11 mouse cellular contexts compared by ENCODE assay signal in genomic region chr4:32388564-32388963, GRCm38 (mm10).
DNase-seq lines count a peak whose midpoint lies in the region; ATAC-seq and TF ChIP-seq lines count a peak whose summit lies in the region.
"Had no signal": no experiment of that assay in that cellular context is flagged by ENCODE, and none has a peak within 500 bp of the region (broad histone marks: within the 10 kb centered on the region; RNA-seq: fewer than 3 reads in every experiment).

No protein-coding gene starts in this region.

- WGBS in kidney, postnatal 0 days, result 80% methylated on average over 9 of the region's 9 CpGs
- WGBS in forebrain, embryonic 16.5 days, result 82% methylated on average over 9 of the region's 9 CpGs

- H3K27ac ChIP-seq in gastrocnemius, adult 2 months, result 0 out of 2 replicates have a peak overlapping the region, but pooled peaks have one; percentile 0
- H3K27ac ChIP-seq in kidney, postnatal 0 days, result no peak overlapping the region
- H3K27ac ChIP-seq in forebrain, embryonic 16.5 days (ENCODE audit: low read length), result peak overlapping the region; percentile 54
- H3K27ac ChIP-seq: intestine, embryonic 15.5 days had no signal

- no peaks in the 10 kb centered on the region for H3K9me3 ChIP-seq in kidney, postnatal 0 days (replicated peaks; ENCODE audit: low read length)
- H3K9me3 ChIP-seq in forebrain, embryonic 16.5 days (ENCODE audit: control insufficient read depth, low read length), result no peaks in the 10 kb centered on the region
- H3K9me3 ChIP-seq: intestine, embryonic 15.5 days; limb, embryonic 15.5 days had no signal

- intact Hi-C loops in gastrocnemius, adult 2 months (cut with DNase I), result loop anchor here (5.0 kb wide), 2 partner anchors 149 to 151 kb away; partner anchors contain the start of gene Bach2

- H3K4me2 ChIP-seq in kidney, postnatal 0 days (ENCODE audit: low read length), result 0 out of 2 replicates have a peak overlapping the region, but pooled peaks have one; percentile 10
- no peak overlapping the region for H3K4me2 ChIP-seq in forebrain, embryonic 16.5 days (ENCODE audit: low read length)
- H3K4me2 ChIP-seq: intestine, embryonic 15.5 days; limb, embryonic 15.5 days had no signal

- H3K36me3 ChIP-seq in kidney, postnatal 0 days (ENCODE audit: insufficient read depth, low read length), result no peaks in the 10 kb centered on the region
- no peaks in the 10 kb centered on the region for H3K36me3 ChIP-seq in forebrain, embryonic 16.5 days (ENCODE audit: control insufficient read depth, insufficient read depth)
- H3K36me3 ChIP-seq: intestine, embryonic 15.5 days; limb, embryonic 15.5 days had no signal

- no peak for DNase-seq in gastrocnemius, adult 2 months
- DNase-seq in gastrocnemius, postnatal 10 days, result no peak
- no peak for DNase-seq in kidney, postnatal 0 days (ENCODE audit: low spot score)
- no peak for DNase-seq in kidney, postnatal 25 days
- DNase-seq in CD4-positive helper T cell, adult 2 months (ENCODE audit: low read depth, low spot score), result peak; percentile 30
- DNase-seq in layer of hippocampus, adult 9-10 months (ENCODE audit: low spot score), result no peak
- DNase-seq in layer of hippocampus, adult 18-20 months (ENCODE audit: low spot score in 2 of 2), result no peak
- DNase-seq: cerebellum, adult 11-12 months had no signal

- H3K9ac ChIP-seq in kidney, postnatal 0 days (ENCODE audit: low read depth, low read length), result no peak overlapping the region
- H3K9ac ChIP-seq in forebrain, embryonic 16.5 days (replicated peaks; ENCODE audit: low read depth, low read length), result 0 out of 2 replicates have a peak overlapping the region, but pooled peaks have one; percentile 10
- H3K9ac ChIP-seq: intestine, embryonic 15.5 days; limb, embryonic 15.5 days had no signal

- no peak for ATAC-seq in kidney, postnatal 0 days (replicated peaks; ENCODE audit: low FRiP score, low read depth)
- ATAC-seq in forebrain, embryonic 16.5 days, result no peak

- TF ChIP-seq CTCF in gastrocnemius, adult 2 months (IDR thresholded peaks at IDR 0.05), result no peak
- no peak for TF ChIP-seq CTCF in kidney, postnatal 0 days (IDR thresholded peaks at IDR 0.05; ENCODE audit: low read depth)

- no peaks in the 10 kb centered on the region for H3K27me3 ChIP-seq in kidney, postnatal 0 days (ENCODE audit: insufficient read depth, low read length)
- H3K27me3 ChIP-seq in forebrain, embryonic 16.5 days (replicated peaks; ENCODE audit: control insufficient read depth, insufficient read depth, low read length), result no peaks in the 10 kb centered on the region
- H3K27me3 ChIP-seq: intestine, embryonic 15.5 days; limb, embryonic 15.5 days had no signal

- H3K4me1 ChIP-seq in kidney, postnatal 0 days (replicated peaks; ENCODE audit: insufficient read depth, low read length), result peaks cover 22% of the 10 kb centered on the region; the same call in 1 of the 2 replicates
- H3K4me1 ChIP-seq in forebrain, embryonic 16.5 days (replicated peaks; ENCODE audit: control insufficient read depth, insufficient read depth, low read length), result peaks cover 39% of the 10 kb centered on the region

- no peak overlapping the region for H3K4me3 ChIP-seq in gastrocnemius, adult 2 months
- no peak overlapping the region for H3K4me3 ChIP-seq in kidney, postnatal 0 days (replicated peaks; ENCODE audit: low read depth, low read length)
- H3K4me3 ChIP-seq in forebrain, embryonic 16.5 days (replicated peaks; ENCODE audit: low read length), result no peak overlapping the region
- H3K4me3 ChIP-seq: intestine, embryonic 15.5 days; limb, embryonic 15.5 days had no signal
